Mouse (Mus musculus): Measurements from ENCODE around the gene Arhgap35. TPM values are rescaled to one million over a fixed set of nuclear protein-coding genes. Genes with fewer than 3 reads are reported as not detected.

Gene Arhgap35
- polyA plus RNA-seq, 1 experiment from 2014 or later = 36.1 TPM

DNA sequence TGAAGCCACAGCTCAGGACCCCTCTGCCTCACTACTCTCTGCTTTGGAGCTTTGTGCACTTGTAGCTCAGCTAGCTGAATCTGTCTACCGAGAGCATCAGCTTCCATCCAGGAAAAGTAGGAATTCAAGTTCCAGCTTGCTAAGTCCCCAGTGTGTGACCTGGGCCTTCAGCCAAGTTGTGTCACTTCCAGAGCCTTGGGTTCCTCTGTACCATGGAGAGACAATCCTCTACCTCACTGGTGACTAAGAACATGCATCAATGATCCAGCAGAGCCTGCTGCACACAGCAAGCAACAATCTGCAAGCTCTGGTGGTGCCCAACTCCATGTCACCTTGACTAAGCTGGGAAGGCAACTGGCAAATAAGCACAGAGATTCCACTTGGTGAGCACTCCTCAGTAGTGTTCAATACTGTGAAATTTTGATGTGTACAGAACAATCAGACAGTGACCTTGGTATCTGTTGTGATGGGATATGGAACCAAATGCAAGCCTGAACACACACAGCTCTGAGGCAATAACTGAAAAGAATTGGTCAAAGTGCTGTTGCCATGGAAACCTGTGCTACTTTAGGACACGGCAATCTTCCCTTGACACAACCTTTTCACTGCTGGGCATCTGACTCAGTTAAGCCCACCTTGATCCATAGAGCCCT lies 110.1 kb downstream of the Arhgap35 start:
- WGBS = 55% methylated on average over 2 of the region's 2 CpGs

DNA sequence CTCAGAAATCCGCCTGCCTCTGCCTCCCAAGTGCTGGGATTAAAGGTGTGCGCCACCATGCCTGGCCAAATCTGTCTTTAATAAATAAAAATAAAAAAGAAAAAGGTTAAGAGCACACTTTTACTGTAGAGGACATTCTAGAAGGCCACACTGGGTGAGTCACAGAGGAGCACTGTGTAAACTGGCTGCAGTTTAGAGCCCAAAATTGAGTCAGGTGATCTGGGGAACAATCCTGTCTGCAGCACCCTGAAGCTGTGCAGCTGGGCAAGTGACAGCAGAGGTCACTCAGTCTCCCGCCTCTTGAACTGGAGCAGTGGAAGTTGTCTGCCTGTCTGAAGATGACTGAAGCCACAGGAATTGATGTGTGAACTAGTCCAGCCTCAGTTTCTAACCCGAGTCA lies 113.2 kb downstream of the Arhgap35 start:
- peaks cover 25% of the 10 kb centered on the region for H3K36me3 ChIP-seq (replicated peaks)
- no peak overlapping the region for H3K27ac ChIP-seq
- H3K4me3 ChIP-seq = no peak overlapping the region
- H3K27me3 ChIP-seq (replicated peaks) = no peaks in the 10 kb centered on the region
- no peaks in the 10 kb centered on the region for H3K9me3 ChIP-seq
- no peak for ATAC-seq (replicated peaks)
- no peaks in the 10 kb centered on the region; the same call in 1 of the 2 replicates for H3K4me1 ChIP-seq
- no peak overlapping the region for H3K9ac ChIP-seq
- H3K4me2 ChIP-seq = no peak overlapping the region
- 98% methylated on average over 4 of the region's 4 CpGs for WGBS

More for the DNA sequence above, 110.1 kb downstream of the Arhgap35 start:
- Histone ChIP-seq H3K36me3 (replicated peaks) (peaks cover 8% of the 10 kb centered on the region; the same call in 1 of the 2 replicates), H3K9ac (no peak overlapping the region), H3K27ac (no peak overlapping the region), H3K4me3 (no peak overlapping the region), H3K27me3 (replicated peaks) (no peaks in the 10 kb centered on the region), H3K4me1 (no peaks in the 10 kb centered on the region; the same call in 1 of the 2 replicates), H3K9me3 (no peaks in the 10 kb centered on the region), H3K4me2 (no peak overlapping the region)
- ATAC-seq (replicated peaks) = peak; percentile 42; the same call in 1 of the 2 replicates

DNA sequence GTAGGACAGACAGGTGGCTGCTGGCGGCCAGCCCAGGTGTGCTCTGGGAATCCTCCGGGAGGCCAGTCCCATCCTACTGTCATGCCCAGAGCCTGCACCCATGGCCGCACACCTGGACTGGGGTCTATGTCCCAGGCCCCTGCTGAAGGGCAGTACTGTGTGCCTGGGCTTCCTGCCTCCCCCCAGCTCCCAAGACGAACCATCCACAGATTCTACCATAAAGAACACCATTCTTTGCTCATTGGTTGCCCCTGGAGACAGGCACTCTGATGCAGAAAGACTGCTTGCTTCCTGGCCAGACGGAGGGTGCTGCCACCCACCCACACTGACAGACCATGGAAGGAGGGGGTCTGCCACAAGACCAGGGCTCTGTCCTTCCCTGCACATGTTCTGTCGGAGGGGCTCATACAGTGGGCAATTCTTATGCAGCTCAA lies 115.1 kb downstream of the Arhgap35 start:
- no peaks in the 10 kb centered on the region for H3K4me1 ChIP-seq
- H3K4me3 ChIP-seq = no peak overlapping the region
- 74% methylated on average over 6 of the region's 6 CpGs for WGBS
- ATAC-seq (replicated peaks) = peak; percentile 46; the same call in 1 of the 2 replicates
- no peak overlapping the region for H3K4me2 ChIP-seq
- H3K36me3 ChIP-seq (replicated peaks) = peaks cover 34% of the 10 kb centered on the region
- H3K27ac ChIP-seq = no peak overlapping the region
- no peaks in the 10 kb centered on the region for H3K27me3 ChIP-seq (replicated peaks)
- H3K9ac ChIP-seq = no peak overlapping the region
- H3K9me3 ChIP-seq = no peaks in the 10 kb centered on the region

DNA sequence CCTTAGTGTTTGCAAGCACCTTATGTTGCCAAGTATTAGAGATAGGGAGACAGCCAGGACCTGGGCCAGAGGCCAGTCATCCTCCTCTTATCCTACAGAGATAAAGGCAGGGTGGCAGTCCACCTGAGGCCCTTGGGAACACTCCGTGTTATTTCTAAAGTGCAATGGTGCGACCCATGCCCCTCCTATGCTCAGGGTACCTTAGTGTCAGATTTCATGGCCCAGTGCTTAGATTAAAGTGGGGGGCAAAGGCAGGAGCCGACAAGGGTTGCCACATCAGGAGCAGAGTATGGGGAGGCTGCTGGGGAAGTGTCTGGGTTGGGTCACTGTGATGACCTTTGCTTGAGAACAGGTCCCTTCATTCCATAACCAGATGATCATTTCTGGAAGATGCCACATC lies 118.5 kb downstream of the Arhgap35 start:
- H3K9me3 ChIP-seq = no peaks in the 10 kb centered on the region
- peaks cover 27% of the 10 kb centered on the region for H3K36me3 ChIP-seq (replicated peaks)
- no peak overlapping the region for H3K4me3 ChIP-seq
- H3K4me2 ChIP-seq = no peak overlapping the region
- 94% methylated on average over 3 of the region's 3 CpGs for WGBS
- no peaks in the 10 kb centered on the region for H3K4me1 ChIP-seq
- H3K9ac ChIP-seq = no peak overlapping the region
- H3K27ac ChIP-seq = no peak overlapping the region
- no peaks in the 10 kb centered on the region for H3K27me3 ChIP-seq (replicated peaks)
- no peak for ATAC-seq (replicated peaks)

DNA sequence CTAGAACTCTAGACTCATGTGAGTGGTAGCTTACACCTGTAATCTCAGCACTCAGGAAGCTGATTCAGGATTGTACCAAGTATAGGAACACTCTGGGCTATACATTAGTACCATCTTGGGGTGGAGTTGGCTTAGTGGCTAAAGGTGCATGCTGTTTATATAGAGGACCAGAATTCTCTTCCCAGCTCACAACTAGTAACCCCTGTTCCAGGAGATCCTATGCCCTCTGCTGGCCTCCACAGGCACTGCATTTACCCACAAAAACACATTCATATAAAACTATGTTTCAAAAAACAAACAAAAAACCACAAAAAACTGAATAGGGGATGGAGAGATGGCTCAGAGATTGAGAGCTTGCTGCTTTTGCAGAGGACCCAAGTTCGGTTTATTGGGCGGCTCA lies 121.4 kb downstream of the Arhgap35 start:
- no peak overlapping the region for H3K4me3 ChIP-seq
- H3K27ac ChIP-seq = no peak overlapping the region
- H3K4me2 ChIP-seq = no peak overlapping the region
- 36% methylated on average over 2 of the region's 2 CpGs for WGBS
- no peak for ATAC-seq (replicated peaks)
- H3K27me3 ChIP-seq (replicated peaks) = no peaks in the 10 kb centered on the region
- H3K4me1 ChIP-seq = no peaks in the 10 kb centered on the region
- peaks cover 26% of the 10 kb centered on the region for H3K36me3 ChIP-seq (replicated peaks)
- no peaks in the 10 kb centered on the region for H3K9me3 ChIP-seq
- no peak overlapping the region for H3K9ac ChIP-seq

DNA sequence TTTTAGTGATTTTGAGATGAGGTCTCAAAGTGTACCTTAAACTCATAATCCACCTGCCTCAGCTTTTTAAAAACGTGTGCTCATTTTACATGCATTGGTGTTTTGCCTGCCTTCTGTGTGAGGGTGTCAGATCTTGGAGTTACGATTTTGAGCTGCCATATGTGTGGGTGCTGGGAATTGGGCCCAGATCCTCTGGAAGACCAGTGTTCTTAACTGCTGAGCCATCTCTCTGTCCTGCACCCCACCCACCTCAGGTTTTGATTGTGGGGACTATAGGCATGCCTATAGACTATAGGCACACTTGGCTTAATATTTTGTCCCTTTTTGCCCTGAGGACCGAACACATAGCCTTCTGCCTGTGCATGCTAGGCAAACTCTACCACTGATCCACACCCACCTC lies 122.6 kb downstream of the Arhgap35 start:
- Histone ChIP-seq H3K9ac (no peak overlapping the region), H3K4me3 (no peak overlapping the region)
- 0 out of 2 replicates have a peak, but pooled peaks have one; percentile 6 for ATAC-seq (replicated peaks)

DNA sequence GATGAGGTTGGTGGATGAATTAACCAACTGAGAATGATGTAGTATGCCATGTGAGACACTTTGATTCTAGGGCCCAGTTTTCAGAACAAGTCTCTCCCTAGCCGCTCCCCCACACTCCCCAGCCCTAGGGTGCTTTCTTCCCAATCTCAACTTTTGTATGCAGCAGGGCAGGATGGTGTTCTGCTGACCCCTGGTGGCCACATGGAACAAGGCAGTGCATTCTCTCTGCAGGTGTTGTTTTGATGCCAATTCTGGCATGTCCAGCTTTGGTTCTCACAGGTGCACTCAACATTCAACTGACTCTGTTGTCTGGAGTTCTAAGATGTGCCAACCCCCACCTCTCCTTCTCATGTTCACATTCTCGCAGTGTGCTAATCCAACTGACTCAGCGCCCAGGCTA lies 123.0 kb downstream of the Arhgap35 start:
- no peak overlapping the region for H3K4me2 ChIP-seq
- H3K36me3 ChIP-seq (replicated peaks) = peaks cover 10% of the 10 kb centered on the region
- no peak overlapping the region for H3K4me3 ChIP-seq
- H3K9ac ChIP-seq = no peak overlapping the region
- no peaks in the 10 kb centered on the region for H3K4me1 ChIP-seq
- peak; percentile 53 for ATAC-seq (replicated peaks)
- H3K27ac ChIP-seq = no peak overlapping the region
- 32% methylated on average over 3 of the region's 3 CpGs for WGBS
- no peaks in the 10 kb centered on the region for H3K9me3 ChIP-seq
- no peaks in the 10 kb centered on the region for H3K27me3 ChIP-seq (replicated peaks)

More for the DNA sequence above, 122.6 kb downstream of the Arhgap35 start:
- no peak overlapping the region for H3K4me2 ChIP-seq
- 64% methylated on average over 3 of the region's 3 CpGs for WGBS
- no peak overlapping the region for H3K27ac ChIP-seq
- H3K9me3 ChIP-seq = no peaks in the 10 kb centered on the region
- peaks cover 15% of the 10 kb centered on the region for H3K36me3 ChIP-seq (replicated peaks)
- H3K4me1 ChIP-seq = no peaks in the 10 kb centered on the region
- H3K27me3 ChIP-seq (replicated peaks) = no peaks in the 10 kb centered on the region

DNA sequence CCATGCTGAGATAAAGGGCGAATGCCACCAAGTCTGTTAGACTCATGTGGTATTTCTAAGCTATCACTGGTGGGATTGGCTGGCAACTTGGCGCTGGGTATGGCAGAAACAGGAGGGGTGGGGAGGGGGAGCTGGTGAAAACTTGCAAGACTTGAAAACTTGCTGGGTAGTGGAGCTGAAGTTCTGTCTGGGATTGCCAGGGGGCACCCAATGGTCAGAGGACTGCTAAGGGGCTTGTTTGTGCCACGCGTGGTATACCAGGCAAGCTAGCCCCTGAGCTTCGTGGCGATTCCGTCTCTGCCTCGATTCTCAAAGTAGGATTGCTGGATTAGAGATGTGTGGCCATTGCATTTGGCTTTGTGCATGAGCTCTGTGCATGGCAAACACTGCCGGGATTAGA lies 124.8 kb downstream of the Arhgap35 start:
- Histone ChIP-seq H3K4me1 (no peaks in the 10 kb centered on the region), H3K27ac (no peak overlapping the region), H3K27me3 (replicated peaks) (no peaks in the 10 kb centered on the region), H3K36me3 (replicated peaks) (no peaks in the 10 kb centered on the region), H3K9me3 (no peaks in the 10 kb centered on the region), H3K9ac (no peak overlapping the region), H3K4me2 (no peak overlapping the region), H3K4me3 (no peak overlapping the region)
- WGBS = 90% methylated on average over 9 of the region's 9 CpGs
- ATAC-seq (replicated peaks) = no peak

DNA sequence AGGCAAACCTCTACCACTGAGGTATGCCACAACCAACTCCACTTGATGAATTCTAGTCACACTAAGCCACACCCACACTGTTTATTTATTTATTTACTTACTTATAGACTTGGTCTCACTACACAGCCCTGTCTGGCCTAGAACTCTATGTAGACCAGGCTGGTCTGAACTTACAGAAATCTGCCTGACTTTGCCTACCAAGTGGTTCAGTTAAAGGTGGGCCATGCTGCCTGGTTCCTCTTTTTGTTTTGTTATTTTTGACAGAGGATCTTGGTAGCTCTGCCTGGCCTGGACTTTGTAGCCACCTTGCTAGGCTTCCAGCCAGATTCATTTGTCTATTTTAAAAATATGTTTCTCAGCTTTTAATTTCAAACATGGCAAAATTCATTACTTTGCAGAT lies 126.0 kb downstream of the Arhgap35 start:
- no peak for ATAC-seq (replicated peaks)

DNA sequence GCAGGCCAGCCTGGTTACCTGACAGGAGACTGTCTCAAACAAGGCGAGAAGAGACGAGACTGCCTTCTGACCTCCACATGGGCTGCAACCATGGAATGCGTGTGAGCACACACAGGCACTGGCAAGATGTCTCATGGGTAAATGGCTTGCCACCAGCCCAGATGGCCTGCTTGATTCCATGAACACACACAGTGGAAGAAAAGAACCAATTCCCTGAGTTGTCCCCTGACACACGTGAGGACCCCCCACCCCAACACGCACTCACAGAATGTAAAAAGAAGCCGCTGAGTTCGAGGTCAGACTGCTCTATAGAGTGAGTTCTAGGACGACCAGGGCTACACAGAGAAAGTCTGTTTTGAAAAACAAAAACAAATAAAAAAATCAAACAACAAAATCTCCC lies 137.2 kb downstream of the Arhgap35 start, which contains the start of gene Npas1:
Gene Npas1 (minus strand): TSS at position 101 of the 400 bp plus-strand sequence.
- no peak within 1 kb of the TSS for H3K9ac ChIP-seq
- H3K27me3 ChIP-seq (replicated peaks) = peaks cover 57% of the 10 kb centered on the region
- no peak for ATAC-seq (replicated peaks)
- H3K4me1 ChIP-seq = peaks cover 21% of the 10 kb centered on the region
- no peaks in the 10 kb centered on the region for H3K9me3 ChIP-seq
- no peak within 1 kb of the TSS for H3K27ac ChIP-seq
- H3K4me3 ChIP-seq = peak within 1 kb of the TSS; percentile 38
- no peaks in the 10 kb centered on the region for H3K36me3 ChIP-seq (replicated peaks)
- WGBS = 91% methylated on average over 8 of the region's 8 CpGs
- peak within 1 kb of the TSS; percentile 67 for H3K4me2 ChIP-seq

More for the DNA sequence above, 126.0 kb downstream of the Arhgap35 start:
- Histone ChIP-seq H3K36me3 (replicated peaks) (no peaks in the 10 kb centered on the region), H3K9me3 (no peaks in the 10 kb centered on the region), H3K4me3 (no peak overlapping the region), H3K27me3 (replicated peaks) (no peaks in the 10 kb centered on the region), H3K27ac (no peak overlapping the region), H3K4me2 (no peak overlapping the region), H3K4me1 (no peaks in the 10 kb centered on the region), H3K9ac (no peak overlapping the region)

DNA sequence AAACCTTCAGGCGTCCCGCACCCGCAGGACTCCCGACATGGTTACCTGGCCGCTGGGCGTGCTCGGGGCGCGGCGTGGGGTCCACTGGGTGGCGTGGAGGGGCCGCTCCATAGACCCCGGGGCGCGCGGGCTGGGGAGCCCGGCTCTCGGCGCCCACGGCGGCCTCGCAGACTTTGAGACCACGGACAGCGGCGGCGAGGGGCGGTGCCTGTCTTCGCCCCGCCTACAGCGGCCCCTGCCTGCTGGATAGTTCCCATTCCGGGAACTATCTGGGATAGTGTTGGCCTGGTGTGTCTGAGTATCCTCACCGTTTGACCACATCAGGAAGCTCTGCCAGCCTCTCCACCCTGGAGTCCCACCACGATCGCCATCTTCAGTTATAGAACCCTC lies 138.2 kb downstream of the Arhgap35 start:
- H3K9ac ChIP-seq = no peak overlapping the region
- peak overlapping the region; percentile 38 for H3K4me3 ChIP-seq
- ATAC-seq (replicated peaks) = no peak
- no peaks in the 10 kb centered on the region for H3K9me3 ChIP-seq
- no peak overlapping the region for H3K27ac ChIP-seq
- WGBS = 4% methylated on average over 34 of the region's 34 CpGs
- H3K4me1 ChIP-seq = peaks cover 24% of the 10 kb centered on the region
- H3K36me3 ChIP-seq (replicated peaks) = no peaks in the 10 kb centered on the region
- H3K27me3 ChIP-seq (replicated peaks) = peaks cover 63% of the 10 kb centered on the region
- peak overlapping the region; percentile 67 for H3K4me2 ChIP-seq

DNA sequence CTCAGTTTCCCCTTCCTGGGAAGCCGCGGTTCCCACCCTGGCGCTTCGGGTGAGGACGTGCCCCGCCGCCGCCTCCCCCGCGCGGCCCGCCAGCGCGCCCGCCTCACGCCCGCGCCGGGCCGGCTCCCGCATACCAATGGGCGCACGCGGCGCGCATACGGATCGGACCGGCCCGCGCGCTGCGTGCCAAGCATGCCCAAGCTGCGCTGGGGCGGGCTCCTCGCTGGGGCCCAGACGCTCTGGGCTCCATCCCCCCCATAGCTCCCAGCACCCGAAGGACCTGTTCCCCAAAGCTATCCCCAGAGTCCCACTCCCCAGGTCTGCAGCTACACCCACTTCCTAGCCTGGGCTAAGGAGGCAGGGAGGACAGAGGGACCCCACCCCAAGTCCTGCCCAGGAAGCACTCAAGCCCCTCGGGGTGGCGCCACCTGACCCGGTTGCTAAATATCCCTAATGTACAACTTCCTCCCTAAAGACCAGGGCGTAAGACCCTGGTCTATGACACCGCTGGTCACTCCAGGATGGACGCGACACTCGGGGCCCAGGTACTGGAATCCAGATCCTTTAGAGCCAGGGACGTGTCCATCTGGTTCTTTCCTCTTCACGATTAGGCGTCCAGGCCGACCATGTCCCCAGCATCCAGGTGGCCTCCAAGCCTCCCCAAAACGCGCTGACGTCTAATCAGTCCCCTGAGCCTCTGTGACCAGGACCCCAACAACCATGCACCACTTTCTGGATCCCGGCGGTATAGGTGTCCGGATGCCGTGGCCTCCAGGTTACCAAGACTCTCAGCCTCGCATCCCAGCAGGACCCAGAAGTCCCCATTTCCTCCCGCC lies 138.8 kb downstream of the Arhgap35 start:
- ATAC-seq (replicated peaks) = peak; percentile 55
- Histone ChIP-seq H3K27ac (no peak overlapping the region), H3K27me3 (replicated peaks) (peaks cover 67% of the 10 kb centered on the region), H3K4me3 (peak overlapping the region; percentile 38), H3K4me1 (peaks cover 24% of the 10 kb centered on the region), H3K36me3 (replicated peaks) (no peaks in the 10 kb centered on the region), H3K4me2 (peak overlapping the region; percentile 67), H3K9ac (0 out of 2 replicates have a peak overlapping the region, but pooled peaks have one; percentile 12), H3K9me3 (no peaks in the 10 kb centered on the region)
- 2% methylated on average over 57 of the region's 59 CpGs for WGBS

All from midbrain, embryonic 15.5 days (tissue).